Mouse (Mus musculus) spleen, embryonic (tissue): Measurements from ENCODE around the gene Gm3259.
"Not testable (repeated sequence)": the region's sequence is repeated elsewhere in the genome, so short reads cannot be mapped to it uniquely, and the experiment has no call there.

Source experiments
- CTCF ChIA-PET: fragments of 350-600 bp; sonication (Branson Sonifier 250); formaldehyde crosslinking; loops from one replicate; lab custom pipeline; 2022; lab: Charles Lee

The Gm3259 gene

GRCm38 (mm10) chr5:95305611-95306010 is at the start of gene Gm3259:
Gene Gm3259, plus strand, starts transcription at chr5:95305911.
- CTCF ChIA-PET, result not testable (repeated sequence)

- CTCF ChIA-PET, result not testable (repeated sequence)
Observed at GRCm38 (mm10) chr5:95272668-95273067, 33.0 kb upstream of the Gm3259 start, which contains the start of gene Gm10424. Gene Gm10424, minus strand, starts transcription at chr5:95272768.
